Mouse (Mus musculus) kidney, postnatal 4 days (tissue): ENCODE measurements at regions not wholly inside any gene's neighbourhood (a gene's known extent, or its start where the extent isn't known, plus 50 kb on each side); places are given as distances from the start of the nearest gene placed in this dataset.

Source experiments
- DNase-seq, 2 experiments: peaks; one replicate each; pipeline ENCODE4 v3.0.0; 2021; ENCODE audit warnings: mixed read lengths in 2 of 2

DNA sequence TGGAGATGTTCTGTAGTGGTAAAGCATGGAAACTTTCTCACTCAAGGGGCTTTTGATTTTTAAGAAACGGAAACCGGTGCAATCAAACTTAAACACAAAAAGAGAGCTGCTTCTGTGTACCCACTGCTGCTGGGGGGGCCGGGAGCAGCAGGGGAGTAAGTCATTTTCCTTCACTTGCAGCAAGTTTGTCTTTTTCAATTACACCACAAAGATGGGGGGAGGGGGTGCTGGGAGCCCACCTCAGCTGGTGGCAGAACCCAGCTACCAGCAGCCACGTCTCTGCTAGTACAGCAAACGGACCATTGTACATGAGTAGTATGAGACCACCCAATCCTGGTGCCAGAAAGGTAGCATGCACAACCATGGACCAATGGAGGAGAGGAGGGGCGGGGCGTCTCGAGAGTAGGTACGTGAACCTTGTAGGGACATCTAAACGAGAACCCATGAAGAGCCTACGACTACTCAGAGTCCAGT is 211.7 kb upstream of the Amigo2 start:
- DNase-seq = no peak

DNA sequence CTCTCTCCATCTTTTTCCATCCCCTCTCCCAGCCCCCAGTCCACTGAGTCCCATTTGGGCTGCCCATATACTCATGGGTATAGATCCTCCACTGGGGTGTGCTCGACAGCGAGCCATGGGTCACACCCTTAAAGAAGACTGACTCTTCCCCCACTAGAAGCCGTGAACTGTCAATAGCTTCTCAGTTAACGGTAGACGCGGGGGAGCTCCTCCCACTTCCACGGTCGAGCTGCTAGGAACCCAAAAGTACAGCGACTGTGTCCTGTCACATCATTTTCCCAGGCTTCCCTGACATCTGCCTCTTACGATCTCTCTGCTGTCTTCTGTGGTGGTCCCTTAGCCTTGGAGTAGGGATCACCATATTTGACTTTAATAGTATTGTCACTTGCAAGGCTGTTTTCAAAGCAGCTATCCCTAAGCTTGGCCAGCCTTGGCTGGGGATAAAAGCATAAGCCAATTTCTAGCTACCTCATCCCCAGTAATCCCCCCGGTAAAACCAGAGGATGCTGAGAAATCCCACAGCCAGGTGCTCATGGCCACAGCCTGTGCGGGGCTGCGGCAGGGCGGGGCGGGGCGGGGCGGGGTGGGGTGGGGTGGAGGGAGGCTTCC is 211.2 kb upstream of the Amigo2 start:
- no peak for DNase-seq

DNA sequence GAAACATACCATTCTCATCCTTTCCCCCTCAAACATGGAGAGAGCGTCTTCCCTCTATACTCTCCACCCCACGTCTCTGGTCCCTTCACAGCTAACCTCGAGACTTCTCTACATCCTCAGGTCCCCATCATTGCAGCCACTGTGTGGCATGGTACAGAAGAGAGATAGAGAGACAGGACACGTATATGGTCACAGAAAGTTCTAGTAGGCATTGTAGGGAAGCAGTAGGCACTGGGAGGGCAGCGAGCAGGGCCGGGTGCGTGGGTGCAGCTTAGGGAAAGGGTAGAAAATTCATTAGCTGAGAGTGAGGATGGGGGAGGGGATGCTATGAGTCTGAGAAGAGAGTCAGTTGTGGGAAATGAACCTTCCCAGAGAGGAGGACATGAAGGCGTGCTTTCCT is 210.4 kb upstream of the Amigo2 start:
- no peak for DNase-seq

DNA sequence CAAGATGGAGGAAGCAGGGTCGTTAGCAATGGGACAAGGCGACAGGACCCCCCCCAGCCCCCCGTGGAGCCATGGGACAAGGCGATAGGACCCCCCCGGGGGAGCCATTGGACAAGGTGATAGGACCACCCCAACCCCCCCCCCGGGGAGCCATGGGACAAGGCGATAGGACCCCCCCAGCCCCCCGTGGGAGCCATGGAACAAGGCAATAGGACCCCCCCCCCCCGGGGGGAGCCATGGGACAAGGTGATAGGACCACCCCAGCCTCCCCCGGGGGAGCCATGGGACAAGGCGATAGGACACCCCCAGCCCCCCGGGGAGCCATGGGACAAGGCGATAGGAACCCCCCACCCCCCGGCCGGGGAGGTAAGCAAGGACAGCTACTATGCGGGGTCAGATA is 209.9 kb upstream of the Amigo2 start:
- DNase-seq = no peak

DNA sequence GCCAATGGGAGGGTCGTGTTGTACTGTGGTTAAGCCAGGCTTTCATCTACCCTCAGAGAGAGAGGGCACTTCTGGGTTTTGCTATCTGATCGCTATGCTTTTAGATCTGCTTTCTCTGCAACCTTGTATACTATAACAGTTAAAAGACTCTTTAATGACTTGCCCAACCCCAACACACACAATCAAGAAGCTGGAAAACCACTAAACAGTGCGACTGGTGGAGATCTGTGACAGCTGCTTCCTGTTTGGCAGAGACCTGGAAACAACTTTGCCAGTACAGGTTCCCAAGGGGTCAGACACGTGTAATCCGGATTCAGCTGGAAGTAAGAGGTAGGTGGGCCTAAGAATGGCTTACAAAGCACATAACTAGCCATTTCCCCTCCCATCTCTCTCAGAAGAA is 208.6 kb upstream of the Amigo2 start:
- no peak for DNase-seq

DNA sequence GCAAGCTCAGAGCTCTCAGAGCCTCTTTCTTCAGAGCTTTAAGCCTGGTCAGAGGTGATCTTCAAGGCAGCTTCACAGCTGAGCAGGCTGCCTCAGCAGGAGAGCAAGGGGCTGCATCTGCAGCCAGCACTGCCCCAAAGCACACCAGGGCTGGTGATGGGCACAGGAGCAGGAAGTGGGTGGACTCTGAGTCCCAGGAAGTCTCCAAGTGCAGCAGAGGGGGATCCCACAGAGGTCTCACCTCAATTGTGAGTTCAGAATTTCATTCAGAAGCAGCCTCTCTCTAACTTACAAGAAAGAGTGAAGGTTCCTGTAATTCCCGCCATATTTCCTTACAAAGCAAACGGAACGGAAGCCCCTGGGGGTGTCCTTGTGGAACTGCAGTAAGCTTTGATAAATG is 202.6 kb upstream of the Amigo2 start:
- no peak for DNase-seq

DNA sequence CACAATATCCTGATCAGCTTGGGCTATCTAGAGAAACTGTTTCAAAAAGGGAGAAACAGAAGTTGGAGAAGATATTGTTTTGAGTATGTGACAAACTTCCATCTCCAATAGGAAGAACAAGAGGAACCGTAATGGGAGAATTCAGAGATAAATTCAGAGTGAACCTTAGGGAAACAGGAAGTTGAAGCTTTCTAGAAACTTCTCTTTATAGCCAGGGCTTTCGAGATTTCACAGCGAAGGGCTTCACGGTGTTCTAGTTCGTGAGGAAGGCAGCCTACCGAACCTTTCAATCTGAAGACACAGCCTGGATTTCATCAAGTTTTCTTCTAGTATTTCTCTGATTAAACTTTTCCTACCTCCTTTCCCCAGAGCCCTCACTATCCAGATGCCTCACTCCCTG is 201.9 kb upstream of the Amigo2 start:
- DNase-seq = no peak

DNA sequence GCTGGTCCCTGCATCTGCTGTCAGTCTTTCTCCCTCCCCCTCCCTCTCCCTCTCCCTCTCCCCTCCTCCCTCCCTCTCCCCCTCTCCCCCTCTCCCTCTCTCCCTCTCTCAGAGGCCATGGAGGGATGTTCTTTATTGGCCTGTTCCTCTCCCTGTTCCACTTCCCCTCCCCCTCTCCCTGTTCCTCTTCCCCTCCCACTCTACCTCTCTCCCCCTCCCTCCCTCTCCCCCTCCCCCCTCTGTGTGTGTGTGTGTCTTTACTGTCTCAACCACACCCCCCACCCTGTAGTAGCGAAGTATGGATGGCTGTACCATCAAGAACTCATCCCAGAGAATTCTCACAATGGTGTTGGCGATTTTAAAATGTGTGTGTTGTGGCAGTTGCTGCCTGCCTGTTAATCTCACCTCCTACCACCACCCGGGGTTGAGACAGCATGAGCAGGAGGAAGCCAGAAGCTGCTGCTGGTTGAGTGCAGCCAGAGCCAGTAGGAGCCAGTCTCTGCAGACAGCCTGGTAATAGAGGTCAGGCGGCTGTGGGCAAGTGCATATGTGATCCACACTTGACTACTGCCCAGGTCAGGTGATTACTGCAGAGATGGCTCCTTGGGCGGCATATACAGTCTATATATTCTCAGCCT is 201.3 kb upstream of the Amigo2 start:
- DNase-seq = no peak

DNA sequence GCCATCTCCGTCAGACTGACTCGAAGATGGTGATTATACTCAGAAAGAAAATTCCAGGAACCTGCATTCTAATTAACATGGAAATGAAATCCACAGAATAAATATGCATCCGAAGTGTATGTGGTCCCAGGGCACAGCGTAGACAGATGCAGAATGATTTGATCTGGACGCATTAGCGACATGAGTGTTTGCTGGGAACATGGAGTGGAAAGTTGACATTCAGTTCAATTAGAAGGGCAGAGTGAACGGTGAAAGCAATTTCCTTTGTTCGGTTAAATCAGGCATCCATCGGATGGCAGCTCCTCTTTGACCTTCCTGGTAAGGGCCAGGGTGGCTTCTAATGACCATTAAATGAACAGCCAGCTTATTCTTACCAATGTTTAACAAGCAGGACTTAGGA is 199.1 kb upstream of the Amigo2 start:
- no peak for DNase-seq

DNA sequence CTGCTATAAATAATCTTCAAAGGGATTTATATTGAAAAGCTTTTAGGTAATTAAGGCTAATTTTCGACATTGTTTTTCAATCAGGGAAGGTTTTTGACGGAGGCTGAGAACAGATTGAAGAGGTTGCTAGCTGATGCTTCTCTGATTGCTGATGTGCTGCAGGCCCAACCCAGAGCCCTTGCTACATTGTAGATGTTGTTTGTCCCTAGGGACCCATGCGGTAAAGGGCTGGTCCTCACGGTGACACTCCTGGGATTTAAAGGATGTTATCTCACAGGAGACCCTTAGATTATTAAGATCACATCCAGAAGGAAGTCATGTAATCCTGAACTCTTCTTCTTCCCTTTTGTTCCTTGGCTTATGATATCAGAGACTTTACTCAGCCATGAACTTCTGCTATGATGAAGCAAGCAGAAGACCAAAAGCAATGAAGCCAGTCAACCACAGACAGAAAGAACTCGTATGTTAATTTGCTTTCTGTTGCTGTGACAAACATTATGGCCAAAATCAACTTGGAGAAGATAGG is 191.2 kb upstream of the Amigo2 start:
- DNase-seq = no peak
